Mouse (Mus musculus) intestine, embryonic 14.5 days (tissue): ENCODE data around the gene Nudt14. TPM values are rescaled to one million over a fixed set of nuclear protein-coding genes. Genes with fewer than 3 reads are reported as not detected.

Source experiments
- ATAC-seq: fragments of 200-750 bp; cut with Nextera tagmentation; replicated peaks from 2 replicates; pipeline ENCODE4 v1.8.0; 2017; ENCODE audit warnings: low read depth, moderate number of reproducible peaks, moderate TSS enrichment, moderate library complexity; ENCODE audit not compliant: low FRiP score, low TSS enrichment
- DNase-seq: peaks from one replicate; pipeline ENCODE4 v3.0.0-alpha.2; 2018; ENCODE audit warnings: low spot score
- H3K27ac ChIP-seq: fragments of 300-500 bp; sonication (generic); 2 replicates; pipeline ENCODE4 v1.5.1; 2014; ENCODE audit warnings: low read depth, mild to moderate bottlenecking, control low read depth
- H3K27me3 ChIP-seq: fragments of 300-500 bp; sonication (generic); replicated peaks from 2 replicates; pipeline ENCODE4 v1.6.1; 2014; ENCODE audit warnings: low read length, control low read depth; ENCODE audit not compliant: control insufficient read depth, insufficient read depth
- H3K36me3 ChIP-seq: fragments of 300-500 bp; sonication (generic); 2 replicates; pipeline ENCODE4 v1.6.1; 2014; ENCODE audit warnings: low read length, control low read depth; ENCODE audit not compliant: control insufficient read depth, insufficient read depth
- H3K4me1 ChIP-seq: fragments of 300-500 bp; sonication (generic); replicated peaks from 2 replicates; pipeline ENCODE4 v1.6.1; 2014; ENCODE audit warnings: low read length, control low read depth, mixed read lengths; ENCODE audit not compliant: control insufficient read depth, insufficient read depth
- H3K4me2 ChIP-seq: fragments of 300-500 bp; sonication (generic); 2 replicates; pipeline ENCODE4 v1.6.1; 2014; ENCODE audit warnings: low read length
- H3K4me3 ChIP-seq: fragments of 300-500 bp; sonication (generic); 2 replicates; pipeline ENCODE4 v1.5.1; 2014; ENCODE audit warnings: low read depth, low read length, control low read depth, mixed read lengths
- H3K9ac ChIP-seq: fragments of 300-500 bp; sonication (generic); 2 replicates; pipeline ENCODE4 v1.6.1; 2014; ENCODE audit warnings: mild to moderate bottlenecking, low read length
- H3K9me3 ChIP-seq: fragments of 300-500 bp; sonication (generic); 2 replicates; pipeline ENCODE4 v1.6.1; 2016; ENCODE audit warnings: low read length, control low read depth; ENCODE audit not compliant: control insufficient read depth
- WGBS: fragments of 180-500 bp; shearing (Covaris S2); extraction: QIAGEN DNeasy Blood & Tissue Kit; methylation state at CpG from one replicate; pipeline ENCODE4 v1.1.7; 2014; 5-methylcytosine and 5-hydroxymethylcytosine counted together
- polyA plus RNA-seq: library from polyadenylated mRNA; unstranded; fragments of >200 nt; fragmentation: Nextera tagmentation; extraction: Ambion mirVana; gene quantifications from 2 replicates; pipeline ENCODE4 v1.2.1, GENCODE M21; 2014

Nudt14 gene
- polyA plus RNA-seq, 1 experiment from 2014 or later: 105 TPM

- H3K4me2 ChIP-seq: no peak overlapping the region
Observed at GRCm38 (mm10) chr12:112912951-112913745, 28.8 kb downstream of the Nudt14 start.

GRCm38 (mm10) chr12:112911701-112912100 is 30.2 kb downstream of the Nudt14 start:
- Histone ChIP-seq H3K27me3 (no peaks in the 10 kb centered on the region), H3K9ac (no peak overlapping the region), H3K27ac (no peak overlapping the region), H3K4me1 (no peaks in the 10 kb centered on the region), H3K9me3 (no peaks in the 10 kb centered on the region), H3K4me3 (no peak overlapping the region), H3K36me3 (no peaks in the 10 kb centered on the region), H3K4me2 (no peak overlapping the region)
- ATAC-seq: no peak
- 85% methylated on average over 17 of the region's 17 CpGs for WGBS
- no peak for DNase-seq

More at GRCm38 (mm10) chr12:112912951-112913745, 28.8 kb downstream of the Nudt14 start:
- H3K4me1 ChIP-seq: no peaks in the 10 kb centered on the region
- no peaks in the 10 kb centered on the region for H3K27me3 ChIP-seq
- ATAC-seq (no peak), DNase-seq (no peak)
- no peaks in the 10 kb centered on the region for H3K9me3 ChIP-seq
- no peaks in the 10 kb centered on the region for H3K36me3 ChIP-seq
- no peak overlapping the region for H3K4me3 ChIP-seq
- H3K9ac ChIP-seq: no peak overlapping the region
- 90% methylated on average over 28 of the region's 28 CpGs for WGBS
- H3K27ac ChIP-seq: no peak overlapping the region

GRCm38 (mm10) chr12:112908991-112909390 is 32.9 kb downstream of the Nudt14 start:
- Histone ChIP-seq H3K9me3 (no peaks in the 10 kb centered on the region), H3K4me2 (no peak overlapping the region)
- WGBS: 94% methylated on average over 22 of the region's 22 CpGs

GRCm38 (mm10) chr12:112905001-112905400 is 36.9 kb downstream of the Nudt14 start:
- Histone ChIP-seq H3K9ac (no peak overlapping the region), H3K36me3 (no peaks in the 10 kb centered on the region), H3K9me3 (no peaks in the 10 kb centered on the region), H3K27ac (no peak overlapping the region), H3K27me3 (no peaks in the 10 kb centered on the region), H3K4me2 (no peak overlapping the region), H3K4me1 (no peaks in the 10 kb centered on the region), H3K4me3 (no peak overlapping the region)
- DNase-seq: no peak
- no peak for ATAC-seq
- 84% methylated on average over 5 of the region's 5 CpGs for WGBS

More at GRCm38 (mm10) chr12:112908991-112909390, 32.9 kb downstream of the Nudt14 start:
- Histone ChIP-seq H3K4me3 (no peak overlapping the region), H3K9ac (no peak overlapping the region), H3K36me3 (no peaks in the 10 kb centered on the region), H3K27me3 (no peaks in the 10 kb centered on the region), H3K4me1 (no peaks in the 10 kb centered on the region), H3K27ac (no peak overlapping the region)
- ATAC-seq: no peak
- no peak for DNase-seq

GRCm38 (mm10) chr12:112903941-112904340 is 38.0 kb downstream of the Nudt14 start:
- H3K9me3 ChIP-seq: no peaks in the 10 kb centered on the region
- WGBS: 66% methylated on average over 8 of the region's 8 CpGs
- no peaks in the 10 kb centered on the region for H3K4me1 ChIP-seq
- H3K27me3 ChIP-seq: no peaks in the 10 kb centered on the region
- no peak overlapping the region for H3K27ac ChIP-seq
- no peak overlapping the region for H3K4me2 ChIP-seq
- H3K36me3 ChIP-seq: no peaks in the 10 kb centered on the region
- no peak for DNase-seq
- no peak overlapping the region for H3K4me3 ChIP-seq
- ATAC-seq: no peak
- H3K9ac ChIP-seq: no peak overlapping the region

- 84% methylated on average over 9 of the region's 9 CpGs for WGBS
- no peak for DNase-seq
- Histone ChIP-seq H3K4me2 (no peak overlapping the region), H3K27ac (no peak overlapping the region), H3K4me1 (peaks cover 6% of the 10 kb centered on the region; the same call in 1 of the 2 replicates), H3K4me3 (no peak overlapping the region), H3K36me3 (no peaks in the 10 kb centered on the region), H3K27me3 (no peaks in the 10 kb centered on the region), H3K9ac (no peak overlapping the region), H3K9me3 (no peaks in the 10 kb centered on the region)
- no peak for ATAC-seq
Observed at GRCm38 (mm10) chr12:112900641-112901040, 41.3 kb downstream of the Nudt14 start.

GRCm38 (mm10) chr12:112898960-112899359 is 43.0 kb downstream of the Nudt14 start:
- Histone ChIP-seq H3K27me3 (no peaks in the 10 kb centered on the region), H3K4me3 (no peak overlapping the region)
- WGBS: 68% methylated on average over 4 of the region's 4 CpGs

GRCm38 (mm10) chr12:112898351-112898750 is 43.6 kb downstream of the Nudt14 start:
- 62% methylated on average over 12 of the region's 12 CpGs for WGBS
- ATAC-seq: no peak
- H3K9me3 ChIP-seq: no peaks in the 10 kb centered on the region
- H3K36me3 ChIP-seq: no peaks in the 10 kb centered on the region
- H3K27me3 ChIP-seq: no peaks in the 10 kb centered on the region
- no peak overlapping the region for H3K4me3 ChIP-seq
- no peak overlapping the region for H3K27ac ChIP-seq
- H3K4me2 ChIP-seq: no peak overlapping the region
- no peak for DNase-seq
- H3K9ac ChIP-seq: no peak overlapping the region
- H3K4me1 ChIP-seq: peaks cover 6% of the 10 kb centered on the region; the same call in 1 of the 2 replicates

More at GRCm38 (mm10) chr12:112898960-112899359, 43.0 kb downstream of the Nudt14 start:
- Histone ChIP-seq H3K36me3 (no peaks in the 10 kb centered on the region), H3K4me2 (no peak overlapping the region), H3K27ac (no peak overlapping the region), H3K9ac (no peak overlapping the region), H3K9me3 (no peaks in the 10 kb centered on the region), H3K4me1 (peaks cover 6% of the 10 kb centered on the region; the same call in 1 of the 2 replicates)
- no peak for ATAC-seq
- DNase-seq: no peak
